In genomic region chr6:127870345-127871324, GRCm38 (mm10) we compare ENCODE assay signal across 8 mouse cellular contexts. TPM values are rescaled to one million over a fixed set of nuclear protein-coding genes. Genes with fewer than 3 reads are reported as not detected.
DNase-seq lines count a peak whose midpoint lies in the region.
"Had no signal": no experiment of that assay in that cellular context is flagged by ENCODE, and none has a peak within 500 bp of the region (broad histone marks: within the 10 kb centered on the region; RNA-seq: fewer than 3 reads in every experiment).

No protein-coding gene starts in this region.

- DNase-seq in lung, adult 18-20 months, result peak; percentile 34 to 43
- no peak for DNase-seq in lung, postnatal 25 days (ENCODE audit: low spot score)
- DNase-seq in embryo, embryonic 11 days, result peak; percentile 84
- peak; percentile 82 for DNase-seq in gastrocnemius, postnatal 25 days
- DNase-seq in skeletal muscle tissue, adult 2 months (ENCODE audit: low read depth, low spot score), result peak; percentile 85
- no peak for DNase-seq in thymus, postnatal 4 days
- no peak for DNase-seq in retina, embryonic 14.5 days (ENCODE audit: low spot score)
- DNase-seq: thymus, adult 18-20 months had no signal

RNA-seq across cellular contexts. Expression of gene Tspan11, which starts 16.8 kb away (rescaled TPM):
- 1 to 10 TPM; 2.3 to 3.3 TPM for total RNA-seq in gastrocnemius, postnatal 25 days (2021)

Comparison
In these comparisons a context has a peak if more than half of its experiments do, and no peak if none do; other contexts are left out.
1. DNase-seq: peak in lung, adult 18-20 months (2 of 2), embryo, embryonic 11 days (single experiment), gastrocnemius, postnatal 25 days (single experiment) and skeletal muscle tissue, adult 2 months (single experiment); none in lung, postnatal 25 days (single experiment), thymus, postnatal 4 days (single experiment) and retina, embryonic 14.5 days (single experiment).